Comparison of ENCODE assay signal across 14 mouse cellular contexts in genomic region chr5:4538572-4538971, GRCm38 (mm10).
DNase-seq lines count a peak whose midpoint lies in the region; ATAC-seq lines count a peak whose summit lies in the region.
"Had no signal": no experiment of that assay in that cellular context is flagged by ENCODE, and none has a peak within 500 bp of the region (broad histone marks: within the 10 kb centered on the region; RNA-seq: fewer than 3 reads in every experiment).

No protein-coding gene starts in this region.

- H3K27me3 ChIP-seq in forebrain, embryonic 13.5 days: no peaks in the 10 kb centered on the region
- no peaks in the 10 kb centered on the region for H3K27me3 ChIP-seq in forebrain, embryonic 11.5 days (ENCODE audit: control insufficient read depth, insufficient read depth, low read length)
- H3K27me3 ChIP-seq in midbrain, embryonic 12.5 days: no peaks in the 10 kb centered on the region
- no peaks in the 10 kb centered on the region for H3K27me3 ChIP-seq in midbrain, embryonic 10.5 days (ENCODE audit: low read depth, poor library complexity, severe bottlenecking)
- H3K27me3 ChIP-seq in hindbrain, embryonic 15.5 days: no peaks in the 10 kb centered on the region
- no peaks in the 10 kb centered on the region for H3K27me3 ChIP-seq in intestine, embryonic 16.5 days (replicated peaks; ENCODE audit: control insufficient read depth, insufficient read depth, low read length)

- H3K27ac ChIP-seq in forebrain, embryonic 13.5 days: no peak overlapping the region
- H3K27ac ChIP-seq in forebrain, embryonic 11.5 days (ENCODE audit: low read depth, low read length): no peak overlapping the region
- H3K27ac ChIP-seq in midbrain, embryonic 12.5 days (replicated peaks): no peak overlapping the region
- no peak overlapping the region for H3K27ac ChIP-seq in midbrain, embryonic 10.5 days (replicated peaks)
- H3K27ac ChIP-seq in hindbrain, embryonic 15.5 days (replicated peaks): no peak overlapping the region
- no peak overlapping the region for H3K27ac ChIP-seq in intestine, embryonic 16.5 days (ENCODE audit: low read length)

- no peak for DNase-seq in forebrain, embryonic 11.5 days (ENCODE audit: low spot score)
- no peak for DNase-seq in midbrain, embryonic 10.5 days (ENCODE audit: low spot score)
- peak; percentile 56 for DNase-seq in adrenal gland, postnatal 14 days
- no peak for DNase-seq in Muller cell, postnatal 12 days (ENCODE audit: inconsistent ontology term)
- DNase-seq: B cell, adult 2 months; heart, postnatal 36 days; kidney, adult 2 months; liver had no signal

- peak; percentile 87 for ATAC-seq in forebrain, embryonic 13.5 days
- ATAC-seq in forebrain, embryonic 11.5 days (replicated peaks; ENCODE audit: low FRiP score): no peak
- 0 out of 2 replicates have a peak, but pooled peaks have one; percentile 54 for ATAC-seq in midbrain, embryonic 12.5 days (ENCODE audit: low FRiP score, low read depth)
- peak; percentile 84; the same call in 1 of the 2 replicates for ATAC-seq in hindbrain, embryonic 15.5 days (ENCODE audit: low FRiP score, low read depth)
- no peak for ATAC-seq in intestine, embryonic 16.5 days
- ATAC-seq: lung, postnatal 0 days had no signal

- H3K4me3 ChIP-seq in forebrain, embryonic 13.5 days: no peak overlapping the region
- no peak overlapping the region for H3K4me3 ChIP-seq in forebrain, embryonic 11.5 days (ENCODE audit: low read depth, low read length)
- H3K4me3 ChIP-seq in midbrain, embryonic 12.5 days: no peak overlapping the region
- H3K4me3 ChIP-seq in midbrain, embryonic 10.5 days: no peak overlapping the region
- no peak overlapping the region for H3K4me3 ChIP-seq in hindbrain, embryonic 15.5 days
- no peak overlapping the region for H3K4me3 ChIP-seq in intestine, embryonic 16.5 days (ENCODE audit: low read length)
- H3K4me3 ChIP-seq: erythroblast, embryonic 14.5 days had no signal

- H3K4me2 ChIP-seq in forebrain, embryonic 13.5 days: no peak overlapping the region
- H3K4me2 ChIP-seq in forebrain, embryonic 11.5 days (ENCODE audit: low read depth, low read length, severe bottlenecking): no peak overlapping the region
- H3K4me2 ChIP-seq in midbrain, embryonic 12.5 days (replicated peaks): no peak overlapping the region
- H3K4me2 ChIP-seq in hindbrain, embryonic 15.5 days: no peak overlapping the region
- no peak overlapping the region for H3K4me2 ChIP-seq in intestine, embryonic 16.5 days (ENCODE audit: low read depth, low read length)

- WGBS in forebrain, embryonic 13.5 days: 51% methylated on average over 6 of the region's 6 CpGs
- 82% methylated on average over 6 of the region's 6 CpGs for WGBS in forebrain, embryonic 11.5 days
- 65% methylated on average over 6 of the region's 6 CpGs for WGBS in midbrain, embryonic 12.5 days
- 78% methylated on average over 6 of the region's 6 CpGs for WGBS in midbrain, embryonic 10.5 days
- 48% methylated on average over 6 of the region's 6 CpGs for WGBS in hindbrain, embryonic 15.5 days
- WGBS in intestine, embryonic 16.5 days: 77% methylated on average over 6 of the region's 6 CpGs

- H3K9ac ChIP-seq in forebrain, embryonic 13.5 days: no peak overlapping the region
- H3K9ac ChIP-seq in forebrain, embryonic 11.5 days (ENCODE audit: low read length): no peak overlapping the region
- H3K9ac ChIP-seq in midbrain, embryonic 12.5 days (replicated peaks): no peak overlapping the region
- no peak overlapping the region for H3K9ac ChIP-seq in hindbrain, embryonic 15.5 days
- H3K9ac ChIP-seq in intestine, embryonic 16.5 days (ENCODE audit: low read depth, low read length): no peak overlapping the region

- no peaks in the 10 kb centered on the region for H3K36me3 ChIP-seq in forebrain, embryonic 13.5 days (ENCODE audit: poor library complexity, severe bottlenecking)
- no peaks in the 10 kb centered on the region for H3K36me3 ChIP-seq in forebrain, embryonic 11.5 days (ENCODE audit: control insufficient read depth, insufficient read depth, low read length)
- no peaks in the 10 kb centered on the region for H3K36me3 ChIP-seq in midbrain, embryonic 12.5 days
- no peaks in the 10 kb centered on the region for H3K36me3 ChIP-seq in midbrain, embryonic 10.5 days
- no peaks in the 10 kb centered on the region for H3K36me3 ChIP-seq in hindbrain, embryonic 15.5 days
- no peaks in the 10 kb centered on the region for H3K36me3 ChIP-seq in intestine, embryonic 16.5 days (ENCODE audit: control insufficient read depth, insufficient read depth, low read length)

- H3K4me1 ChIP-seq in forebrain, embryonic 13.5 days: peaks cover 3% of the 10 kb centered on the region; the same call in 1 of the 2 replicates
- no peaks in the 10 kb centered on the region; the same call in 1 of the 2 replicates for H3K4me1 ChIP-seq in forebrain, embryonic 11.5 days (replicated peaks; ENCODE audit: control insufficient read depth, insufficient read depth, low read length)
- 0 out of 2 replicates have a peak, but pooled peaks cover 4% of the 10 kb centered on the region for H3K4me1 ChIP-seq in midbrain, embryonic 12.5 days
- peaks cover 6% of the 10 kb centered on the region; the same call in 1 of the 2 replicates for H3K4me1 ChIP-seq in midbrain, embryonic 10.5 days
- H3K4me1 ChIP-seq in hindbrain, embryonic 15.5 days (replicated peaks): no peaks in the 10 kb centered on the region
- H3K4me1 ChIP-seq in intestine, embryonic 16.5 days (ENCODE audit: control insufficient read depth, insufficient read depth, low read length): no peaks in the 10 kb centered on the region

- H3K9me3 ChIP-seq in forebrain, embryonic 13.5 days (replicated peaks): no peaks in the 10 kb centered on the region
- no peaks in the 10 kb centered on the region for H3K9me3 ChIP-seq in forebrain, embryonic 11.5 days (ENCODE audit: control insufficient read depth, low read length)
- H3K9me3 ChIP-seq in midbrain, embryonic 12.5 days: no peaks in the 10 kb centered on the region
- no peaks in the 10 kb centered on the region for H3K9me3 ChIP-seq in midbrain, embryonic 10.5 days (replicated peaks)
- H3K9me3 ChIP-seq in hindbrain, embryonic 15.5 days: no peaks in the 10 kb centered on the region
- H3K9me3 ChIP-seq in intestine, embryonic 16.5 days (ENCODE audit: control insufficient read depth, low read length): no peaks in the 10 kb centered on the region

Comparison
In these comparisons a context has a peak if more than half of its experiments do, and no peak if none do; other contexts are left out.
1. ATAC-seq: peak in forebrain, embryonic 13.5 days (single experiment), midbrain, embryonic 12.5 days (single experiment) and hindbrain, embryonic 15.5 days (single experiment); none in forebrain, embryonic 11.5 days (single experiment) and intestine, embryonic 16.5 days (single experiment).